Comparison of ENCODE assay signal across 9 mouse cellular contexts in genomic region chr7:28344637-28345036, GRCm38 (mm10). TPM values are rescaled to one million over a fixed set of nuclear protein-coding genes. Genes with fewer than 3 reads are reported as not detected.
DNase-seq lines count a peak whose midpoint lies in the region; ATAC-seq lines count a peak whose summit lies in the region.
"Had no signal": no experiment of that assay in that cellular context is flagged by ENCODE, and none has a peak within 500 bp of the region (broad histone marks: within the 10 kb centered on the region; RNA-seq: fewer than 3 reads in every experiment).

No protein-coding gene starts in this region.

- intact Hi-C loops in left cerebral cortex, postnatal 4 days (cut with DNase I): no loop called here

- no peaks in the 10 kb centered on the region for H3K36me3 ChIP-seq in intestine, embryonic 14.5 days (ENCODE audit: control insufficient read depth, insufficient read depth, low read length)
- no peaks in the 10 kb centered on the region for H3K36me3 ChIP-seq in intestine, embryonic 16.5 days (ENCODE audit: control insufficient read depth, insufficient read depth, low read length)
- no peaks in the 10 kb centered on the region for H3K36me3 ChIP-seq in embryonic facial prominence, embryonic 14.5 days (ENCODE audit: control insufficient read depth, insufficient read depth, low read length)
- H3K36me3 ChIP-seq: midbrain, embryonic 12.5 days had no signal

- 3% methylated on average over 4 of the region's 4 CpGs for WGBS in intestine, embryonic 14.5 days
- WGBS in intestine, embryonic 16.5 days: 4% methylated on average over 4 of the region's 4 CpGs
- 3% methylated on average over 4 of the region's 4 CpGs for WGBS in embryonic facial prominence, embryonic 14.5 days

- peaks cover 12% of the 10 kb centered on the region for H3K4me1 ChIP-seq in intestine, embryonic 14.5 days (replicated peaks; ENCODE audit: control insufficient read depth, insufficient read depth, low read length)
- H3K4me1 ChIP-seq in intestine, embryonic 16.5 days (ENCODE audit: control insufficient read depth, insufficient read depth, low read length): peaks cover 15% of the 10 kb centered on the region
- H3K4me1 ChIP-seq in embryonic facial prominence, embryonic 14.5 days (ENCODE audit: control insufficient read depth, insufficient read depth, low read length): peaks cover 3% of the 10 kb centered on the region

- no peak overlapping the region for H3K27ac ChIP-seq in intestine, embryonic 14.5 days (ENCODE audit: low read depth)
- H3K27ac ChIP-seq in intestine, embryonic 16.5 days (ENCODE audit: low read length): no peak overlapping the region
- no peak overlapping the region for H3K27ac ChIP-seq in embryonic facial prominence, embryonic 14.5 days (replicated peaks; ENCODE audit: low read depth, low read length)
- H3K27ac ChIP-seq: midbrain, embryonic 12.5 days had no signal

- H3K27me3 ChIP-seq in intestine, embryonic 14.5 days (replicated peaks; ENCODE audit: control insufficient read depth, insufficient read depth, low read length): no peaks in the 10 kb centered on the region
- H3K27me3 ChIP-seq in intestine, embryonic 16.5 days (replicated peaks; ENCODE audit: control insufficient read depth, insufficient read depth, low read length): no peaks in the 10 kb centered on the region
- H3K27me3 ChIP-seq in embryonic facial prominence, embryonic 14.5 days (replicated peaks; ENCODE audit: control insufficient read depth, insufficient read depth, low read length): no peaks in the 10 kb centered on the region
- H3K27me3 ChIP-seq: midbrain, embryonic 12.5 days had no signal

- no peak overlapping the region for H3K9ac ChIP-seq in intestine, embryonic 14.5 days (ENCODE audit: low read length)
- H3K9ac ChIP-seq in intestine, embryonic 16.5 days (ENCODE audit: low read depth, low read length): no peak overlapping the region
- H3K9ac ChIP-seq in embryonic facial prominence, embryonic 14.5 days (ENCODE audit: low read depth, low read length): no peak overlapping the region
- H3K9ac ChIP-seq: midbrain, embryonic 12.5 days had no signal

- no peak overlapping the region for H3K4me3 ChIP-seq in intestine, embryonic 14.5 days (ENCODE audit: low read depth, low read length)
- no peak overlapping the region for H3K4me3 ChIP-seq in intestine, embryonic 16.5 days (ENCODE audit: low read length)
- no peak overlapping the region for H3K4me3 ChIP-seq in embryonic facial prominence, embryonic 14.5 days (ENCODE audit: low read depth, low read length)
- H3K4me3 ChIP-seq: midbrain, embryonic 12.5 days had no signal

- H3K9me3 ChIP-seq in intestine, embryonic 14.5 days (ENCODE audit: control insufficient read depth, low read length): no peaks in the 10 kb centered on the region
- no peaks in the 10 kb centered on the region for H3K9me3 ChIP-seq in intestine, embryonic 16.5 days (ENCODE audit: control insufficient read depth, low read length)
- H3K9me3 ChIP-seq in embryonic facial prominence, embryonic 14.5 days (ENCODE audit: control insufficient read depth, low read length): no peaks in the 10 kb centered on the region
- H3K9me3 ChIP-seq: midbrain, embryonic 12.5 days had no signal

- DNase-seq in intestine, embryonic 14.5 days (ENCODE audit: low spot score): peak; percentile 96
- DNase-seq in CD8-positive naive resting alpha-beta T cell, adult 2 months (ENCODE audit: low read depth in 2 of 2, low spot score in 2 of 2): peak; percentile 73 to 77
- peak; percentile 71 for DNase-seq in adrenal gland, postnatal 14 days
- DNase-seq in embryonic facial prominence, embryonic 14.5 days (ENCODE audit: low spot score): peak; percentile 75
- DNase-seq in left cerebral cortex, postnatal 4 days: peak; percentile 70
- peak; percentile 73 for DNase-seq in thymus, postnatal 0 days (ENCODE audit: low spot score)

- ATAC-seq in intestine, embryonic 14.5 days (replicated peaks; ENCODE audit: low FRiP score, low TSS enrichment, low read depth): no peak
- no peak for ATAC-seq in intestine, embryonic 16.5 days
- no peak for ATAC-seq in embryonic facial prominence, embryonic 14.5 days (ENCODE audit: low read depth)
- peak; percentile 70 for ATAC-seq in monocyte, adult 5-6 weeks (replicated peaks; ENCODE audit: insufficient number of reproducible peaks, low FRiP score, low TSS enrichment, poor library complexity, severe bottlenecking)

- H3K4me2 ChIP-seq in intestine, embryonic 14.5 days (ENCODE audit: low read length): no peak overlapping the region
- H3K4me2 ChIP-seq in intestine, embryonic 16.5 days (ENCODE audit: low read depth, low read length): no peak overlapping the region
- H3K4me2 ChIP-seq in embryonic facial prominence, embryonic 14.5 days (ENCODE audit: low read depth, low read length): no peak overlapping the region
- H3K4me2 ChIP-seq: midbrain, embryonic 12.5 days had no signal

RNA-seq across cellular contexts. Expression of gene Rps16, which starts 5.8 kb away (rescaled TPM):
- 1,380 and 1,495 TPM in 2 replicates for polyA plus RNA-seq in intestine, embryonic 14.5 days (2014; fragmentation: Nextera tagmentation; extraction: Ambion mirVana)
- 977 and 1,010 TPM in 2 replicates for polyA plus RNA-seq in intestine, embryonic 16.5 days (2015; fragmentation: Nextera tagmentation; extraction: Ambion mirVana)
- 937 and 1,132 TPM in 2 replicates for total RNA-seq in adrenal gland, postnatal 14 days (2021)
- polyA plus RNA-seq in embryonic facial prominence, embryonic 14.5 days (2014; fragmentation: Nextera tagmentation; extraction: Ambion mirVana): 1,196 and 1,252 TPM in 2 replicates
- total RNA-seq in left cerebral cortex, postnatal 4 days (2021): 100 to 1,000 TPM; 913 to 959 TPM
- 691 to 731 TPM (median 723 TPM) in 3 replicates for total RNA-seq in monocyte, adult 5-6 weeks (2017)
- polyA plus RNA-seq in thymus, postnatal 0 days (2015; fragmentation: Nextera tagmentation; extraction: Ambion mirVana): 1,689 and 1,723 TPM in 2 replicates

RNA-seq across cellular contexts. Expression of gene Supt5, which starts 6.1 kb away (rescaled TPM):
- polyA plus RNA-seq in intestine, embryonic 14.5 days (2014; fragmentation: Nextera tagmentation; extraction: Ambion mirVana): 74.5 and 78.9 TPM in 2 replicates
- polyA plus RNA-seq in intestine, embryonic 16.5 days (2015; fragmentation: Nextera tagmentation; extraction: Ambion mirVana): 77.1 and 79.2 TPM in 2 replicates
- total RNA-seq in adrenal gland, postnatal 14 days (2021): 122 and 127 TPM in 2 replicates
- 70.5 and 82.3 TPM in 2 replicates for polyA plus RNA-seq in embryonic facial prominence, embryonic 14.5 days (2014; fragmentation: Nextera tagmentation; extraction: Ambion mirVana)
- total RNA-seq in left cerebral cortex, postnatal 4 days (2021): 100 to 1,000 TPM; 111 TPM
- 118 to 138 TPM (median 122 TPM) in 3 replicates for total RNA-seq in monocyte, adult 5-6 weeks (2017)
- polyA plus RNA-seq in thymus, postnatal 0 days (2015; fragmentation: Nextera tagmentation; extraction: Ambion mirVana): 73.3 and 80.4 TPM in 2 replicates

RNA-seq across cellular contexts. Expression of gene Plekhg2, which starts 27.8 kb away (rescaled TPM):
- polyA plus RNA-seq in intestine, embryonic 14.5 days (2014; fragmentation: Nextera tagmentation; extraction: Ambion mirVana): 54.3 and 68.4 TPM in 2 replicates
- polyA plus RNA-seq in intestine, embryonic 16.5 days (2015; fragmentation: Nextera tagmentation; extraction: Ambion mirVana): 37.9 and 38.2 TPM in 2 replicates
- total RNA-seq in adrenal gland, postnatal 14 days (2021): 27.9 and 32.6 TPM in 2 replicates
- polyA plus RNA-seq in embryonic facial prominence, embryonic 14.5 days (2014; fragmentation: Nextera tagmentation; extraction: Ambion mirVana): 41.1 and 51.3 TPM in 2 replicates
- 10 to 100 TPM; 25.0 to 33.3 TPM for total RNA-seq in left cerebral cortex, postnatal 4 days (2021)
- 8.4 to 13.1 TPM (median 12.7 TPM) in 3 replicates for total RNA-seq in monocyte, adult 5-6 weeks (2017)
- 35.4 and 49.6 TPM in 2 replicates for polyA plus RNA-seq in thymus, postnatal 0 days (2015; fragmentation: Nextera tagmentation; extraction: Ambion mirVana)

RNA-seq across cellular contexts. Expression of gene Timm50, which starts 32.8 kb away (rescaled TPM):
- polyA plus RNA-seq in intestine, embryonic 14.5 days (2014; fragmentation: Nextera tagmentation; extraction: Ambion mirVana): 183 and 198 TPM in 2 replicates
- polyA plus RNA-seq in intestine, embryonic 16.5 days (2015; fragmentation: Nextera tagmentation; extraction: Ambion mirVana): 161 and 174 TPM in 2 replicates
- 94.7 and 100 TPM in 2 replicates for total RNA-seq in adrenal gland, postnatal 14 days (2021)
- 124 and 134 TPM in 2 replicates for polyA plus RNA-seq in embryonic facial prominence, embryonic 14.5 days (2014; fragmentation: Nextera tagmentation; extraction: Ambion mirVana)
- total RNA-seq in left cerebral cortex, postnatal 4 days (2021): 10 to 100 TPM; 59.7 to 66.7 TPM
- total RNA-seq in monocyte, adult 5-6 weeks (2017): 12.4 to 37.0 TPM (median 19.8 TPM) in 3 replicates
- 116 and 125 TPM in 2 replicates for polyA plus RNA-seq in thymus, postnatal 0 days (2015; fragmentation: Nextera tagmentation; extraction: Ambion mirVana)

RNA-seq across cellular contexts. Expression of gene Zfp36, which starts 35.4 kb away (rescaled TPM):
- 19.0 and 21.9 TPM in 2 replicates for polyA plus RNA-seq in intestine, embryonic 14.5 days (2014; fragmentation: Nextera tagmentation; extraction: Ambion mirVana)
- 37.3 and 43.6 TPM in 2 replicates for polyA plus RNA-seq in intestine, embryonic 16.5 days (2015; fragmentation: Nextera tagmentation; extraction: Ambion mirVana)
- 27.9 and 30.7 TPM in 2 replicates for total RNA-seq in adrenal gland, postnatal 14 days (2021)
- polyA plus RNA-seq in embryonic facial prominence, embryonic 14.5 days (2014; fragmentation: Nextera tagmentation; extraction: Ambion mirVana): 13.5 and 14.4 TPM in 2 replicates
- total RNA-seq in left cerebral cortex, postnatal 4 days (2021): 1 to 10 TPM; 1.9 to 2.3 TPM
- 140 to 403 TPM (median 154 TPM) in 3 replicates for total RNA-seq in monocyte, adult 5-6 weeks (2017)
- polyA plus RNA-seq in thymus, postnatal 0 days (2015; fragmentation: Nextera tagmentation; extraction: Ambion mirVana): 70.6 and 72.0 TPM in 2 replicates
